Mouse (Mus musculus): ENCODE measurements around the gene Crocc.
A peak's percentile ranks its signal among the peaks of the same experiment; 100 is the strongest.

Gene Crocc

GRCm38 (mm10) chr4:141060426-141061301 lies at the start of gene Crocc:
Crocc (minus strand) TSS chr4:141060550.
- peak; percentile 100 for DNase-seq

- no peak for DNase-seq
Observed at GRCm38 (mm10) chr4:141108196-141108732, 47.9 kb upstream of the Crocc start.

GRCm38 (mm10) chr4:141106526-141107183 lies 46.3 kb upstream of the Crocc start:
- no peak for DNase-seq

- DNase-seq: peak; percentile 28 to 40
Observed at GRCm38 (mm10) chr4:141101855-141102254, 41.5 kb upstream of the Crocc start.

- DNase-seq: no peak
Observed at GRCm38 (mm10) chr4:141101291-141101690, 40.9 kb upstream of the Crocc start.

GRCm38 (mm10) chr4:141099956-141100355 lies 39.6 kb upstream of the Crocc start:
- DNase-seq: no peak

GRCm38 (mm10) chr4:141098935-141099334 lies 38.6 kb upstream of the Crocc start:
- no peak for DNase-seq

GRCm38 (mm10) chr4:141096710-141097109 lies 36.4 kb upstream of the Crocc start:
- DNase-seq: no peak

GRCm38 (mm10) chr4:141095016-141095415 lies 34.7 kb upstream of the Crocc start:
- no peak for DNase-seq

- no peak for DNase-seq
Observed at GRCm38 (mm10) chr4:141088714-141089113, 28.4 kb upstream of the Crocc start.

GRCm38 (mm10) chr4:141088033-141088432 lies 27.7 kb upstream of the Crocc start, which contains the start of gene Spata21:
Spata21 (plus strand) TSS chr4:141088333.
- DNase-seq: no peak

- DNase-seq: no peak
Observed at GRCm38 (mm10) chr4:141086862-141087261, 26.5 kb upstream of the Crocc start.

GRCm38 (mm10) chr4:141078510-141079137 lies 18.3 kb upstream of the Crocc start:
- DNase-seq: no peak

GRCm38 (mm10) chr4:141077681-141078509 lies 17.5 kb upstream of the Crocc start, which contains the start of gene Necap2:
Necap2 (minus strand) TSS chr4:141078357.
- DNase-seq: peak; percentile 98

- DNase-seq: peak; percentile 86 to 88
Observed at GRCm38 (mm10) chr4:141076761-141077506, 16.6 kb upstream of the Crocc start.

- no peak for DNase-seq
Observed at GRCm38 (mm10) chr4:141074109-141074508, 13.8 kb upstream of the Crocc start.

GRCm38 (mm10) chr4:141073661-141074060 lies 13.3 kb upstream of the Crocc start:
- DNase-seq: no peak

GRCm38 (mm10) chr4:141072502-141072901 lies 12.2 kb upstream of the Crocc start:
- no peak for DNase-seq

GRCm38 (mm10) chr4:141069731-141070130 lies 9.4 kb upstream of the Crocc start:
- peak; percentile 71 to 72 for DNase-seq

- no peak for DNase-seq
Observed at GRCm38 (mm10) chr4:141068655-141069054, 8.3 kb upstream of the Crocc start.

- no peak for DNase-seq
Observed at GRCm38 (mm10) chr4:141067516-141068046, 7.2 kb upstream of the Crocc start.
